11 mouse cellular contexts compared by ENCODE assay signal in genomic region chr2:131498219-131498618, GRCm38 (mm10). TPM values are rescaled to one million over a fixed set of nuclear protein-coding genes. Genes with fewer than 3 reads are reported as not detected.
DNase-seq lines count a peak whose midpoint lies in the region; ATAC-seq and TF ChIP-seq lines count a peak whose summit lies in the region.
"Had no signal": no experiment of that assay in that cellular context is flagged by ENCODE, and none has a peak within 500 bp of the region (broad histone marks: within the 10 kb centered on the region; RNA-seq: fewer than 3 reads in every experiment).

No protein-coding gene starts in this region.

- TF ChIP-seq CTCF in hindbrain, postnatal 0 days (IDR thresholded peaks at IDR 0.05; ENCODE audit: low read depth) = no peak
- no peak for TF ChIP-seq CTCF in olfactory bulb, adult 2 months (IDR thresholded peaks at IDR 0.05; ENCODE audit: insufficient read depth, low read depth, low read length)

- ATAC-seq in hindbrain, postnatal 0 days = no peak
- ATAC-seq in intestine, embryonic 15.5 days = no peak
- ATAC-seq in activated CD4-positive, CD25-positive, alpha-beta regulatory T cell, adult 4 months = no peak
- ATAC-seq: forebrain, embryonic 14.5 days had no signal

- peak overlapping the region; percentile 34; the same call in 1 of the 2 replicates for H3K27ac ChIP-seq in hindbrain, postnatal 0 days
- H3K27ac ChIP-seq in hindbrain, embryonic 10.5 days = no peak overlapping the region
- peak overlapping the region; percentile 6; the same call in 1 of the 2 replicates for H3K27ac ChIP-seq in heart, embryonic 10.5 days
- 0 out of 2 replicates have a peak overlapping the region, but pooled peaks have one; percentile 32 for H3K27ac ChIP-seq in olfactory bulb, adult 2 months (ENCODE audit: insufficient read depth, low read depth, low read length)
- no peak overlapping the region for H3K27ac ChIP-seq in intestine, embryonic 15.5 days
- H3K27ac ChIP-seq: kidney, postnatal 0 days; limb, embryonic 13.5 days had no signal

- peak; percentile 37 for DNase-seq in hindbrain, postnatal 0 days (ENCODE audit: low spot score)
- no peak for DNase-seq in hindbrain, embryonic 10.5 days (ENCODE audit: low spot score)
- peak; percentile 52 for DNase-seq in right cerebral cortex, adult 18-20 months
- no peak for DNase-seq in right cerebral cortex, postnatal 25 days
- DNase-seq in heart, embryonic 10.5 days (ENCODE audit: low spot score) = no peak

- no peak overlapping the region for H3K9ac ChIP-seq in hindbrain, postnatal 0 days (replicated peaks; ENCODE audit: low read length)
- no peak overlapping the region for H3K9ac ChIP-seq in intestine, embryonic 15.5 days

- no peak overlapping the region for H3K4me3 ChIP-seq in hindbrain, postnatal 0 days (ENCODE audit: low read length)
- no peak overlapping the region for H3K4me3 ChIP-seq in hindbrain, embryonic 10.5 days
- H3K4me3 ChIP-seq in heart, embryonic 10.5 days = no peak overlapping the region
- no peak overlapping the region for H3K4me3 ChIP-seq in olfactory bulb, adult 2 months (ENCODE audit: insufficient read depth, low read depth, low read length)
- H3K4me3 ChIP-seq in intestine, embryonic 15.5 days (replicated peaks) = no peak overlapping the region
- H3K4me3 ChIP-seq: limb, embryonic 13.5 days had no signal

- H3K4me1 ChIP-seq in hindbrain, postnatal 0 days (ENCODE audit: insufficient read depth, low read length) = peaks cover 21% of the 10 kb centered on the region; the same call in 1 of the 2 replicates
- peaks cover 55% of the 10 kb centered on the region for H3K4me1 ChIP-seq in hindbrain, embryonic 10.5 days (replicated peaks)
- H3K4me1 ChIP-seq in heart, embryonic 10.5 days = peaks cover 48% of the 10 kb centered on the region
- peaks cover 64% of the 10 kb centered on the region for H3K4me1 ChIP-seq in olfactory bulb, adult 2 months (ENCODE audit: control insufficient read depth, insufficient read depth, low read length)
- H3K4me1 ChIP-seq in intestine, embryonic 15.5 days (replicated peaks) = peaks cover 2% of the 10 kb centered on the region; the same call in 1 of the 2 replicates

- no peak overlapping the region for H3K4me2 ChIP-seq in hindbrain, postnatal 0 days (ENCODE audit: low read depth, low read length)
- no peak overlapping the region for H3K4me2 ChIP-seq in intestine, embryonic 15.5 days (replicated peaks)
- H3K4me2 ChIP-seq: limb, embryonic 13.5 days had no signal

- no peaks in the 10 kb centered on the region for H3K36me3 ChIP-seq in hindbrain, postnatal 0 days (ENCODE audit: insufficient read depth, low read length)
- H3K36me3 ChIP-seq in hindbrain, embryonic 10.5 days = no peaks in the 10 kb centered on the region
- no peaks in the 10 kb centered on the region for H3K36me3 ChIP-seq in heart, embryonic 10.5 days
- no peaks in the 10 kb centered on the region for H3K36me3 ChIP-seq in intestine, embryonic 15.5 days
- H3K36me3 ChIP-seq: limb, embryonic 13.5 days had no signal

- TF ChIP-seq POLR2A in olfactory bulb, adult 2 months (IDR thresholded peaks at IDR 0.05; ENCODE audit: insufficient read depth, low read depth, low read length) = no peak

- WGBS in hindbrain, postnatal 0 days = 50% methylated on average over 7 of the region's 7 CpGs
- 71% methylated on average over 7 of the region's 7 CpGs for WGBS in hindbrain, embryonic 10.5 days
- WGBS in heart, embryonic 10.5 days = 66% methylated on average over 7 of the region's 7 CpGs
- WGBS in olfactory bulb, adult 2 months = 31% methylated on average over 7 of the region's 7 CpGs
- WGBS in intestine, embryonic 15.5 days = 65% methylated on average over 7 of the region's 7 CpGs

- H3K9me3 ChIP-seq in hindbrain, postnatal 0 days (ENCODE audit: low read length) = no peaks in the 10 kb centered on the region
- H3K9me3 ChIP-seq in hindbrain, embryonic 10.5 days = no peaks in the 10 kb centered on the region
- no peaks in the 10 kb centered on the region for H3K9me3 ChIP-seq in heart, embryonic 10.5 days
- H3K9me3 ChIP-seq in intestine, embryonic 15.5 days = no peaks in the 10 kb centered on the region
- H3K9me3 ChIP-seq: limb, embryonic 13.5 days had no signal

- no peaks in the 10 kb centered on the region for H3K27me3 ChIP-seq in hindbrain, postnatal 0 days (ENCODE audit: insufficient read depth, low read length)
- peaks cover 6% of the 10 kb centered on the region; the same call in 1 of the 2 replicates for H3K27me3 ChIP-seq in hindbrain, embryonic 10.5 days (ENCODE audit: insufficient read depth, poor library complexity, severe bottlenecking)
- H3K27me3 ChIP-seq in heart, embryonic 10.5 days (ENCODE audit: insufficient read depth, poor library complexity, severe bottlenecking) = no peaks in the 10 kb centered on the region
- no peaks in the 10 kb centered on the region for H3K27me3 ChIP-seq in intestine, embryonic 15.5 days (replicated peaks)
- H3K27me3 ChIP-seq: limb, embryonic 13.5 days had no signal

RNA-seq across cellular contexts. Expression of gene Smox, which starts 6.9 kb away (rescaled TPM):
- total RNA-seq in hindbrain, postnatal 0 days (2014; rRNA removed) = 214 and 230 TPM in 2 replicates
- polyA plus RNA-seq in hindbrain, postnatal 0 days (2015; fragmentation: Nextera tagmentation; extraction: Ambion mirVana) = 94.2 and 103 TPM in 2 replicates
- polyA plus RNA-seq in hindbrain, embryonic 10.5 days (2016; fragmentation: Nextera tagmentation; extraction: Ambion mirVana) = 30.0 and 34.1 TPM in 2 replicates
- polyA plus RNA-seq in heart, embryonic 10.5 days (2016; fragmentation: Nextera tagmentation; extraction: Ambion mirVana) = 26.1 and 28.0 TPM in 2 replicates
- polyA plus RNA-seq in olfactory bulb, adult 2 months (2012; ENCODE audit: insufficient read depth, insufficient read length, low replicate concordance, missing spikeins) = not detected in 2 replicates
- polyA plus RNA-seq in intestine, embryonic 15.5 days (2015; fragmentation: Nextera tagmentation; extraction: Ambion mirVana) = 23.3 and 24.0 TPM in 2 replicates
- 10 to 100 TPM in 1 of 2 experiments, 1 to 10 TPM in 1; 8.1 to 13.2 TPM for polyA plus RNA-seq in activated CD4-positive, CD25-positive, alpha-beta regulatory T cell, adult 4 months (2017; shearing (Covaris generic))

Comparison
In these comparisons a context has a peak if more than half of its experiments do, and no peak if none do; other contexts are left out.
1. DNase-seq: peak in hindbrain, postnatal 0 days (single experiment) and right cerebral cortex, adult 18-20 months (single experiment); none in hindbrain, embryonic 10.5 days (single experiment), right cerebral cortex, postnatal 25 days (single experiment) and heart, embryonic 10.5 days (single experiment).
2. H3K27ac ChIP-seq: peak in hindbrain, postnatal 0 days (single experiment), heart, embryonic 10.5 days (single experiment) and olfactory bulb, adult 2 months (single experiment); none in hindbrain, embryonic 10.5 days (single experiment) and intestine, embryonic 15.5 days (single experiment).